Mouse (Mus musculus) kidney, adult 18-20 months (tissue): ENCODE results near the gene Utrn.

Experiments
- DNase-seq: peaks from one replicate; pipeline ENCODE4 v3.0.0; 2021

The Utrn gene

GRCm38 (mm10) chr10:12497555-12497954 lies 371.6 kb downstream of the Utrn start:
- no peak for DNase-seq

DNA sequence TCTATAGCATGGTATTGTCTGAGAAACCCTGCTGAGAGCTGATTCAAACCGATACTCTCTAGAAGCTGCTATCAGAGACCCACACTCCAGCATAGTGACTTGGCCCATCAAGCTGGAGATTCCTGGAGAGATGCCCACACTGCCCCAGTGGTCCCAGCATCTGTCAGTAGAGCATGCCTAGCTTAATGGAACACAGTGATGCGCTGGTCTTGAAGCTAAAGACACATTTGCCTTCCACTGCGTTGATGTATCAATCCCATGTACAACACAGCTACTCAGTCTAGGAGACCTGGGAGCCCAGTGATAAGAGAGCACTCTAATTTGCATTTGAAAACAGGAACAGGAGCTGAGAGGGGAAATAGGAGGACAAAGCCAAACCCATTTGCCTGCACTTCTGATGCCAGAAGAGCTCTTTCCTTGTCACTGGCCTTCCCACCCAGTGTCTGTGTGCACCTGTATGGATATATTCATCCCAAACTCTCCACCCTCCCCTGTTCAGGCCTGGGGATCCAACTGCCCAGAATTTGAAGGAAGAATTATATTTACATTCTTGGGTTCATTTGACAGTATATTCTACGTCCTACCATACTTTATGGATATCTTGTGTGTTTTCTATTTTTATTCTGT lies 379.5 kb downstream of the Utrn start:
- DNase-seq, result no peak

DNA sequence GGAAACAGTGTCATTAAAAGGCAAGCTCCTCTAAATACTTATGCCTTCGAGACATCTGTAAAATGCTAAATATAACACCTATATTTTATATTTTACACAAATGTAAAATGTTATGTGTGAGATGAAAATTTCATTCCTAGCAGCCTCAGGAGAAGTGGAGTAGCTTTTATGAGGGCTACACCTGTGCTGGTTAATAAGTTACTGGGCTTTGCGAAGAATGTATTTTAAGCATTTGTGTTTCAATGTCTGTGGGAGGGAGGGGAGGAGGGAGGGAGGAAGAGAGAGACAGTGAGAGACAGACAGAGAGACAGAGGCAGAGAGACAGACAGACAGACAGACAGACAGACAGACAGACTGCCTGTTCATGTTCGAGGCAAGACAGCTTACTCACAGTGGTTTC lies 380.6 kb downstream of the Utrn start:
- no peak for DNase-seq

- DNase-seq, result no peak
Observed at GRCm38 (mm10) chr10:12488117-12488516, 381.0 kb downstream of the Utrn start.

GRCm38 (mm10) chr10:12483494-12483893 lies 385.7 kb downstream of the Utrn start:
- no peak for DNase-seq

- DNase-seq, result no peak
Observed at GRCm38 (mm10) chr10:12482975-12483374, 386.2 kb downstream of the Utrn start.

GRCm38 (mm10) chr10:12474850-12475621 lies 394.1 kb downstream of the Utrn start:
- no peak for DNase-seq

GRCm38 (mm10) chr10:12469391-12470057 lies 399.6 kb downstream of the Utrn start:
- DNase-seq, result no peak

- no peak for DNase-seq
Observed at GRCm38 (mm10) chr10:12467544-12467943, 401.6 kb downstream of the Utrn start.

DNA sequence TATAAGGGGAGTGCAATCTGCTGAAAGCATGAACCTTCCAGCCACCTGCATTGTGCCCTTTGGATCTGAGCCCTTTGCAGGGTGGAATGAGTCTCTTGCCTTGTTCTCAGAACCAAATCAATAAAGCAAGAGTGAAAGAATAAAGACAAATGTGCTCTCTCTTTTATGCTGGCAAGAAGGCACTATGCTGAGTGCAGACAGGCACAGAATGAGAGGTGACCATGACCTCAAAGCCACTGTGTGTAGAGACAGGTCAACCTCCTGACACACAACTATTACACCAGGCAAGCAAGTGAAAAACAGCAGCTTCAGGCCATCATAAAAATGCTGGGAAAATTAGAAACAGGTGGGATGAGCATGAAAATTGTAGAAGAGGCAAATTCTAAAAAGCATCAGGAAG lies 408.2 kb downstream of the Utrn start:
- DNase-seq, result no peak

GRCm38 (mm10) chr10:12456867-12457266 lies 412.3 kb downstream of the Utrn start:
- no peak for DNase-seq

DNA sequence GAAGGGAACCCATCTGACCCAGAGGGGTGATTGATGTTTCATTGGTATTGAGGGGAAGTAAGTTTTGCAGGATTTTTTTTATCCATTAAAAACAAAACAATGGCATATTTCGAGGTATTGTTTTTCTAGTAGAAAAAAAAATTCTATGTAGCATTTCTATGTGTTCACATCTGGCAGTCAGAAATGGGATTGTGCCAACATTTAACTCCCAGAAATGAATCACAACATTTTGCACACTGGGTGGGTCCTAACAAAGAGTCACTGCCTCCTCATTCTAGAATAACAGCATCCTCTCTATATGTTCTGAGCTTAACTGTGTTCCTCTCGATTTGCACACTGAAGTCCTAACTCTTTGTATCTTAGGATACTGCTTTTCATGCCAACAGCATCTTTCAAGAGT lies 416.5 kb downstream of the Utrn start:
- no peak for DNase-seq

DNA sequence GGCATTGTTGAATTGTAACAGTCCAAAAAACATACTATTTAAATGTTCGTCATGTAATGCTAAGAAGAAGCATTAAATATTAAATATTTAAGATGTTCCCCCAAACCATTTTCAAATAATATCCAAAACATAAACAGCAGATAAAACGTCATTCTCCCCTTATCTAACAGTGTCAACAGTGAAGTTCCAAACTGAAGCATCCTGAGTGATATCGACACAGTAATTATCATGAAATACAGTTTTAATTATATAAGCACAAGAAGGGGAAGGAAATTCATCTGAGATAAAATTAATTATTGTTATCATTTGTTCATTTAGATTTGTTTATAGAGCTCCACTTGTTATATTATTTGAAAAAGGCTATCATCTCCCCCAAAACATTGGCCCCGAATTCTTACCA lies 425.0 kb downstream of the Utrn start:
- DNase-seq, result no peak

DNA sequence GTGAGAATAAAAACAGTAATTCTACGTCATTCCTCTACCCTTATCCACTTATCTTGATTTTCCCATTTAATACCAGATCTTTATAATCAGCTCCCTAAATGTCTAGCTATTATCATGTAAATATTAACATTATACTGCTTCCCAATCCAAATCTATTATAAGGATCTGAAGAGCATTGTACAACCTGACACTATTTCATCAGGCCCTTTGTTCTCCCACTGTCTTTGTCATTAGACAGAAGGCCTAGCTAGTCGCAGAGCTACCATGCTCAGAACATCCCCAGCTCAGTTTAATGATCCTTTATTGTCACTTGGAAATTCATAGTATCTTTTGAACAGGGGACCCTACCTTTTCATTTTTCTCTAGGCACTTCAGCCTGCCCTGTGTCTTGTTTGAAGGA lies 436.0 kb downstream of the Utrn start:
- no peak for DNase-seq

GRCm38 (mm10) chr10:12430399-12430798 lies 438.8 kb downstream of the Utrn start:
- DNase-seq, result no peak

- no peak for DNase-seq
Observed at GRCm38 (mm10) chr10:12426866-12427265, 442.3 kb downstream of the Utrn start.

GRCm38 (mm10) chr10:12424944-12425343 lies 444.2 kb downstream of the Utrn start:
- no peak for DNase-seq

GRCm38 (mm10) chr10:12423994-12424725 lies 445.0 kb downstream of the Utrn start:
- no peak for DNase-seq

DNA sequence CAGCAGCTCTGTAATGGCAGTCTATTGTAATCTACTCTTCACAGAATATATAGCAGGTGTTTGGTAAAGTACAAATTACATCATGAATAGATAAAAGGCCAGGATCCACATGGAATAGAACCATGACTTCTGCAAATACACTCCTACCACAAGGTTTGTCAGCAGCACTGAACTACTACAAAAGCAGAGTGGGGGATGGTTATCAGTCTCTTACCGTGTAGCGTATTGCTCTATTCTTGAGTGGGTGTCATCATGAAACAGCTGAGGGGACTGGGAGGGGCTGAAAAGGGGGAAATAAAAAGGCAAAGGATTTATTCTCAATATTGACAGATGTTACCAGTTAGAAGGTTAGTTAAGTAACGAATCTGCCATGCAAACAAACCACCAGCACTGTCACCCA lies 454.2 kb downstream of the Utrn start:
- DNase-seq, result no peak

GRCm38 (mm10) chr10:12406338-12407110 lies 462.6 kb downstream of the Utrn start:
- DNase-seq, result no peak

DNA sequence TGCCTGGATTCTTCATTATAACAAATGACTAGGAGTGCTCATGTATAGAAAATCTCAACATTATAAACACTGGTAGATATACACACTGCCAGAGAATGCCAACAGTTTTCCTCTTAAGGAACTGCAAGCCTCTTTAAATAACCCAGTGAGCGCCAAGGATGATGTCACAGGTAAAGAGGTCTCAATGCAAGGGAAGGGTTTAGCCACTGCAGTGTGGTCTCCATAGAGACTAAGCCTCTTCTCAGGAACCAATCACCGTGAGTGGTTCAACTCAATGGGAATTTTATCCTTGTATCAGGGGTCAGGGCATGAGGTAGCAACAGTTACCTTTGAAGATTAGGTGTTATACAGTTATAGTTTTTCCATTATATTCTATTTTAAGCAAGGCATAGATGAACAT lies 469.7 kb downstream of the Utrn start:
- no peak for DNase-seq

DNA sequence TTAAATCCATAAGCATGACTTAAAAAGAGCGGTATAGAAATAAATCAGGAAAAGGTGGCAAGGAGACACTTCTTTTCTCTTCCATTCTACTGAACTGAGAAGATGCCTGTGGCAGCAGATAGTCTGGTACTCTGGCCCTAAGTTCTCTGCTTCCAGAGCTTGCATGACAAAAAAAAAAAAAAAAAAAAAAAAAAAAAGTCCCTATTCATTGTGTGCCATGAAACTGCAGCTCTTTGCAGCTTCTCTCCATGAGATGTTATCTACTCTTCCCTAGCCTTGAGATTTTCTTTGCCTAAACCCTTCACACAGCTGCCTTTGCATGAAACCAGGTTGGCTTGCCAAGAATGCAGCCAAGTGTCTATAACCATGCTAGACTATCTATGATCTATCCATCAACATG lies 489.0 kb downstream of the Utrn start:
- DNase-seq, result no peak

DNA sequence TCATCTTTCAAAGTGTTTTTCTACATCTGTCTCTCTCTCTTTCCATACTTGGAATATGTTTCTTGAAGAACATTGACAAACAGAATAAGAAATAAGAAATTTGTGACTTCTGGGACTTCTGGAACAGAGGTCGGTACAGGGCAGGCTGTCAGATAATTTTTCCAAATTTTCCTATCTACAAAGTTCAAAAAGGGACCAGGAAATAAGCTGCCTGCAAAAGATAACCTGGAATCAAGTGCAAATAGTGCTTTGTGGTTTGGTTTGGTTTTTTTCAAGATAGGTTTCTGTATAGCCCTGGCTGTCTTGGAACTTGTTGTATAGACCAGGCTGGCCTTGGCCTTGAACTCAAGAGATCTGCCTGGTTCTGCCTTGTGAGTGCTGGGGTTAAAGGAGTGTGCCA lies 490.0 kb downstream of the Utrn start:
- no peak for DNase-seq
